ENCODE assay signal across 8 mouse cellular contexts in genomic region chr1:90690591-90691116, GRCm38 (mm10).
DNase-seq lines count a peak whose midpoint lies in the region; ATAC-seq lines count a peak whose summit lies in the region.

No protein-coding gene starts in this region.

- intact Hi-C loops in gastrocnemius, postnatal 36 days (cut with DNase I): no loop called here
- intact Hi-C loops in heart, postnatal 10 days (cut with DNase I): no loop called here

- DNase-seq in gastrocnemius, adult 18-20 months (ENCODE audit: low spot score): peak; percentile 33
- DNase-seq in gastrocnemius, postnatal 36 days: no peak
- DNase-seq in cerebellum, adult 9-10 months: peak; percentile 7
- peak; percentile 66 to 71 for DNase-seq in heart, postnatal 10 days
- DNase-seq in left cerebral cortex, adult 11 months (ENCODE audit: low spot score): peak; percentile 21
- peak; percentile 28 for DNase-seq in right cerebral cortex, postnatal 14 days
- DNase-seq in forebrain, embryonic 10.5 days (ENCODE audit: extremely low spot score, low spot score): no peak

- no peak overlapping the region for H3K27ac ChIP-seq in forebrain, embryonic 10.5 days

- no peaks in the 10 kb centered on the region for H3K27me3 ChIP-seq in forebrain, embryonic 10.5 days (ENCODE audit: poor library complexity, severe bottlenecking)

- 71% methylated on average over 4 of the region's 4 CpGs for WGBS in forebrain, embryonic 10.5 days

- ATAC-seq in granulocyte monocyte progenitor cell, adult 5-6 weeks (replicated peaks; ENCODE audit: poor library complexity, severe bottlenecking): no peak

- no peaks in the 10 kb centered on the region for H3K4me1 ChIP-seq in forebrain, embryonic 10.5 days

- no peak overlapping the region for H3K4me3 ChIP-seq in forebrain, embryonic 10.5 days

- no peaks in the 10 kb centered on the region for H3K36me3 ChIP-seq in forebrain, embryonic 10.5 days (replicated peaks)

- H3K9me3 ChIP-seq in forebrain, embryonic 10.5 days: no peaks in the 10 kb centered on the region

Comparison
In these comparisons a context has a peak if more than half of its experiments do, and no peak if none do; other contexts are left out.
1. DNase-seq: peak in gastrocnemius, adult 18-20 months (single experiment), cerebellum, adult 9-10 months (single experiment), heart, postnatal 10 days (2 of 2), left cerebral cortex, adult 11 months (single experiment) and right cerebral cortex, postnatal 14 days (single experiment); none in gastrocnemius, postnatal 36 days (0 of 2) and forebrain, embryonic 10.5 days (single experiment).